Mouse (Mus musculus): ENCODE data around the gene Cbs.
"Not testable (repeated sequence)": the region's sequence is repeated elsewhere in the genome, so short reads cannot be mapped to it uniquely, and the experiment has no call there.

The Cbs gene

GRCm38 (mm10) chr17:31646199-31647002, 9.4 kb upstream of the Cbs start:
- no peak for ATAC-seq (ENCODE audit: insufficient number of reproducible peaks, low FRiP score, low TSS enrichment)

DNA sequence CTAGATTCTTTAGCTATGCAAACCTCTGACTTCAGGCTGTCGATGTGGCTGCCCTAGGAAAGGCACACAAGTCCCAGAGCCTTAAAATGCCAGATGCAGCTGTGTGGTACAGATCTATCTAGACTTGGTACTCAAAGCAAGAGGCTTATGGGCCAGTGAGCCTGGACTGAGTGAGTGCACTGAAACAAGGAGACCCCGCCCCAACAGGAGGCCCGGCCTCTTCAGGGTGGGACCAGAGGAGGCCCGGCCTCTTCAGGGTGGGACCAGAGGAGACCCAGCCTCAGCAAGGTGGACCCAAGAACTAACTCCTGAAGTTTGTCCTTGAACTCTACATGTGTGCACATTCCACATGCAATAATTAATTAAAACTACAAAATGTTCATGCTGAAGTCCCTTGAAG, 5.9 kb upstream of the Cbs start:
- no peak for ATAC-seq (ENCODE audit: insufficient number of reproducible peaks, low FRiP score, low TSS enrichment)

DNA sequence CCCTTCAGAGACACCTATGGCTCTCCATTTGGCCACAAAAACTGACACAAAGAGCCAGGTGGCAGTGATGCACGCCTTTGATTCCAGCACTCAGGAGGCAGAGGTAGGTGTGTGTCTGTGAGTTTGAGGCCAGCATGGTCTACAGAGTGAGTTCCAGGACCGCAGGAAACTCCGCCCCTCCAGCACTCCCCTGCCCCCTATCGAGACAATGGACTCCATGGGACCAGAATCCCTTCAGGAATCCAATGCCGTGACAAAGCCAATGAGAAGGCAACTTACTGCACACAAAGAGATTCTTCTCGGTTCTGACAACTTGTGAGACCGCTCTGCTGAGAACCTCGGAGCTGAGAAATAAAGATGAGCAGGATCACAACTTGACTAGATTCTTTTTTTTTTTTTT, 5.3 kb upstream of the Cbs start:
- ATAC-seq (ENCODE audit: insufficient number of reproducible peaks, low FRiP score, low TSS enrichment), result no peak

GRCm38 (mm10) chr17:31639651-31640050, 2.6 kb upstream of the Cbs start:
- no peak for ATAC-seq (ENCODE audit: insufficient number of reproducible peaks, low FRiP score, low TSS enrichment)

DNA sequence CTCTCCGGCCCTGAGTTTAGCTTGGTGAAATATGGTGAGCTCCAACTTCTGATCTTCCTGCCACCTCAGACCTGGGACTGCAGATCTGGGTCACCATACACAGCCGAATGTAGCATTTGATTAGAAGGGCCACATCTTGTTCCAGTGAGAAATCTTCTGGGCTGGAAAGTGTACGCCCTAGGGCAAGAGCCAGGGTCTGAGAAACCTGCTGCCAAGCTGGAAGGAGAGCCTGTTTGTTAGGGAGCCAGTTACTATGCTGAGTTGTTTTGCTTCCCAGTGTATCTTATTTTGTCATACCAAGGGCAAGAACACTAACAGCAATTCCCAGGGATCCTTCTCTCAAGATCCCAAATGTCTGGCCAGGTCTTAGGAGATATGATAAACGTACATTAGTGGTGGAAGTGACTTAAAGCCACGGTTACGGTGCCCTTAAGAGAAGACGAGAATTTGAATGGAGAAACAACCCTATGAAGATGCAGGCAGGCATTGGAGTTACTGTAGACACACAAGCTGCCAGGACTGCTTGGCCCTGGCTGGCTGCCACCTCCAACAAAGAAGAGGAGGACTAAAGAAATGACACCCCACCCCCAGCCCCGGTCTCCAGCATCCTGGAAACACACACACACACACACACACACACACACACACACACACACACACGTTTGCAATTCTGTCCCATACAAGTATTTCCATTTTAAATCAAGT, 980 bp upstream of the Cbs start:
- no peak for ATAC-seq (ENCODE audit: insufficient number of reproducible peaks, low FRiP score, low TSS enrichment)

DNA sequence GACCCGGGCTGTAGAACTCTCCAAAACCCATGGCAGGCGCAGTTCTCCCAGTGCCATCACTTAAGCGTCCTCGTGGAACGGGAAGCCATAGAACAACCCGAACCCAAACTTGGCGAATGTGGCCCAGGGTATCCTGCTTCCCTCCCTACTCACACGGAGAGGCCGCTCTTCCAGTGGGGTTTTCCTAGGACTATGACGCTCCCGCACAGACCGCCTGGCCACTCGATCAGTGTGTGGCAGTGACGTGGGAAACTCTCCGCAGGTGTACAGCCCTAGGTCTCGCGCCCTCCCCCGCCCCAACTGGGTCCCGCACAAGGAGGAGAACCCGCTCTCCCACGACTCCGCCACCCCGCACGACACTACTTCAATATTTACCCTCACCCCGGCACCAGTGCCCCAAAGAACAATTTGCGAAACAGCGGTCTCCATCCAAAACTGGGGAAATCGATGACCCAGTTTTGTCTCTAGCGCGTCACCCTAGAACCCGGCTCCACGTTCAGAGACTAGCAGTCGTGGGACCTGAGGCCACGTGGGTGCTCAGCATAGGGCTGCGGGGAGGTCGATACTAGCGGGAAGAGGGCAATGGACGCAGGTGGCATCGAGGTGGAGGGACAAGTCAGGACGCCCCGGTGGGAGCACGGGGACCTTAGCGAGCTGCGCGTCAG, 629 bp downstream of the Cbs start:
- no peak for ATAC-seq (ENCODE audit: insufficient number of reproducible peaks, low FRiP score, low TSS enrichment)

- no peak for ATAC-seq (ENCODE audit: insufficient number of reproducible peaks, low FRiP score, low TSS enrichment)
Observed at GRCm38 (mm10) chr17:31635781-31636180, 1.3 kb downstream of the Cbs start.

DNA sequence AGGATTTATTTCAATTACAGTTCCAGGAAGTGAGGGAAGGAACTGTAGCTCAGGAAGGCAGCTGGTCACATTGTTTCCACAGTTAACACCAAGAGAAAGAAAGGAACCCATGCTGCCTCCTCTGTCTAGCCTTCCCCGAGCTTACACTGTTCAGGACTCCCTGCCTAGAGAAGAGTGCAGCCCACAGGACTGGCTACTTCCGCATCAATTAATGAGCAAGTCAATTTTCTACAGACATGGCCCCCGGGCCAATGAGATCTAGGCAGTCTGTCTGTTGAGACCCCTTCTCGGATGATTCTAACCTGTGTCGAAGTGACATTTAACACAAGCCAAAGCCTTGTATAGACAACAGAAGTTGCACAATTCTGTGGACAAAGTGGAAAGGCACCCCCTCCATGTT, 2.1 kb downstream of the Cbs start:
- ATAC-seq (ENCODE audit: insufficient number of reproducible peaks, low FRiP score, low TSS enrichment), result no peak

DNA sequence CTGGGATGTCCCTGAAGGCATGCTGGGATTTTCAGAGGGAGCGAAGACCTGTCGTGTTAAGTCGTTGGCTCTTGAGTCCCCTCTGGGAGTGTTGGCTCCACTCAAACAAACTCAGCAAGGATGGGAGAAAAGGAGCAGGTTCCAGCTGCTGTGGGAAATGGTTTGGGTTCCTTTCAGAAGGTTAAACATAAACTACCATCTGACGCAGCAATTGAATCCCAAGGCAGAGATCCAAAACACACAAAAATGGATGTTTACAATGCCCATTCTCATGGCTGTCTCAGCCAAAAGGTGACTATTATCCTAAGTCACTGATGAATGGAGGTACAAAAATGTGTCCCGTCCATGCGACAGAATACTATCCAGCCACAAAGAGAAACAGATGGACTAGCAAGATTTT, 4.0 kb downstream of the Cbs start:
- no peak for ATAC-seq (ENCODE audit: insufficient number of reproducible peaks, low FRiP score, low TSS enrichment)

DNA sequence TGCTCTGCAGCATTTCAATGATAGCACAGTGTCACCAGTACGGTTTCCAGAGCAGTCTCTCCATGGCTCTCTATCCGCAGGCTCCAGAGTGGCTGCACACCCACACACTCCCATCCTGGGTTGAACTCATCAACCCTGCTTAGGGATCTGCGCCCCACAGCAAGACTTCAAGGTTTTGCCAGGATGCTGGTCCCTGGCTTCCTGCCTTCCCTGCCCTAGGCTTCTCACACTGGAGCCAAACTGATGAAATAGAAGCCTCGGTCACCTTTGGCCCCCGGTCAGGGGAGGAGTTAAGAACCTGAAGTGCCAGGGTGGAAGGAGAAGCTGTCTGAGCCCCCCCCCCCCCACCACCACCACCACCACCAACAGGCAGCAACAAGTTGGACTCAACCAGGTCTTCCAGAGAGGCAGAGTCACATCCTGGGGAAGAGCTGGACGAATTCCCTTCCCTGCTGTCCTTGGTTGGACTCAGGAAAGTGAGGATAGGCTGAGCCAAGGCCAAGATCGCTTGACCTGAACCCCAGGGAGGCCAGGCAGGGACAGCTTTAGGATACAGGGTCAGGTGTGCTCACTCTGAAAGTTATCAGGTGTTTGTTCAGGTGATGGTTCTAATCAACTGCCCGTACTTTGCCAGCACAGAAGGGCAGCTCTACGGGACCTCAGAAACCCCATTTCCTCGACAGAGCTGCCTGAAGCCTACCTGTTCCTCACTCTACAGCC, 5.8 kb downstream of the Cbs start:
- no peak; the same call in 1 of the 2 replicates for ATAC-seq (ENCODE audit: insufficient number of reproducible peaks, low FRiP score, low TSS enrichment)

DNA sequence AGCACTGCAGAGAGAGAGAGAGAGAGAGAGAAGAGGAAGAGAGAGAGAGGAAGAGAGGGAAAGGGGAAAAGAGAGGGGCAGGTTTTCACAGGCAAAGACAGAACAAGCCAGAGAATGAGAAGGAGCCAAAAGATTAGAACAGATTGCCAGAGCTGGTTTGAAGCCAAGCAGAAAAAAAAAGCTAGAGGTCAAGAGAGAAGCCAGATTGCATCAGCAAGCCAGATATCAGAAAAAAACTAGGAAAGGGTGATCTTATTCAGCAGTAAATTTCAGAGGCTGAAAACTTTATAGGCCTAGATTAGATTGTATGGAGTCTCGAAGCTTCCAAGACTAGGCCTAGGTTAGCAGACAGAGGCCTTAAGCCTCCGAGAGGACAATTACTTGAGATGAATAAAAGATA, 9.1 kb downstream of the Cbs start:
- ATAC-seq (ENCODE audit: insufficient number of reproducible peaks, low FRiP score, low TSS enrichment), result no peak

DNA sequence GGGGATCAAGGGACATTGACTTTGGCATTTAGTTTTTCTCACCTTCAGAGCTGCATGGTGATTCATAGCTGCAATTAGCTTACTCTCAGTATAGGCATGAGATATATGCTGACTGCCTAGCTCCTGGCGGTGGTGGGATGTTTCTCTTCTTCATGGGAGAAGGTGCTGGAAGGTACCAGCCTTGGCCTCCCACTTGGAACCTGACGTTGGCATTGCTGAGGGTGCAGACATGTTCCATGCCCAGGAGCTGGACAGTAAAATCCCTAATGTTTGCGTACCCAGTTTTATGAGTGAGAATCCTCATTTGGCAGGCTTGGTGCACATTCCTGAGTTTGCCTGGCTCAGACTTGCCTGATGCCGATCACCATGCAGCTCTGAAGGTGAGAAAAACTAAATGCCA, 13.9 kb downstream of the Cbs start:
- ATAC-seq (ENCODE audit: insufficient number of reproducible peaks, low FRiP score, low TSS enrichment), result no peak

DNA sequence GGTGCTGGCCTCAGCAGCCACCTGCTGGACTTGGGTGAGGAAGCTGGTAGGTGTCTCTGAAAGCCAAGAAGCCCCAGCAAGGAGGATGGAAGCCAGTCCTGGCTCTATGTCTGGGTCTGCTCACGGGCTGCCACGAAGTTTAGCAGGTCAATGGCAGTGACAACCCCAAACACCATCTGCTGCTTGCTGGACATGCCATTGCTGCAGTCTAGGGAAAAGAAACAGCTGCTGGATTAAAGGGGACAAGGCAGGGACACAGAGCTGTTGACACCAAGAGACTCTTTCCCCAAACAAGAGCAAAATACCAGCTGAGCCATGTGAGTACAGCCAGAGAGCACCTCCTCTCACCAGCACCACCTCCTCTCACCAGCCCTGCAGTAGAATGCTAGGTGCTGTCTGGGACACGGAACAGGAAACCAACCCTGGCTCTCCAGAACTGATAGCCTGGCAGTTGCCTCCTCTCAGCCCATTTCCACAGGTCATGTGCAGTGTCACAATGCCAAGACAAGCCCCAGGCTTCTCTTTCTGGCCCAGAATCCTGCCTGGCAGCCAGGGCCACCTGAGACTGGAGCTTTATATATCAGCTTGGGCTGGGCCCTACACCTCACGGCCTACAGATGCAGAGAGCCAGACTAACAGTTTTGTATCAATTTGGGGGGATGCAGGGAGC, 23.8 kb downstream of the Cbs start:
- no peak for ATAC-seq (ENCODE audit: insufficient number of reproducible peaks, low FRiP score, low TSS enrichment)

- no peak for ATAC-seq (ENCODE audit: insufficient number of reproducible peaks, low FRiP score, low TSS enrichment)
Observed at GRCm38 (mm10) chr17:31609895-31610294, 27.1 kb downstream of the Cbs start.

DNA sequence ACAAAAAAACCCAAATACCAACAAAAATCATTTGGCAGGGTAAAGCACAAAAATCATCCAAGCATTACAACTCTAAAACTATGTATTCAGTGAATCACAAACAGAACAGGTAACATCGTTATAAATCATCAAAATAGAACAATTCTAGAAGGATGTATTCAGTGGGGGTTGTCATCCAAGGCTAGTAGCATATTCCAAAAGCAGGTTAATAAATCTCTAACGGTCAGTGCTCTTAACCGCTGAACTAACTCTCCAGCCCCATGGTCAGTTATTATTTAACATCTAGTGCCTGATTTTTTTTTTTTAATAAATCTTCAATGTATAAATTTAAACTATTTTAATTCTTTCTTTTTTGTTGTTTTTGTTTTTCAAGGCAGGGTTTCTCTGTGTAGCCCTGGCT, 27.9 kb downstream of the Cbs start:
- ATAC-seq (ENCODE audit: insufficient number of reproducible peaks, low FRiP score, low TSS enrichment), result not testable (repeated sequence)

DNA sequence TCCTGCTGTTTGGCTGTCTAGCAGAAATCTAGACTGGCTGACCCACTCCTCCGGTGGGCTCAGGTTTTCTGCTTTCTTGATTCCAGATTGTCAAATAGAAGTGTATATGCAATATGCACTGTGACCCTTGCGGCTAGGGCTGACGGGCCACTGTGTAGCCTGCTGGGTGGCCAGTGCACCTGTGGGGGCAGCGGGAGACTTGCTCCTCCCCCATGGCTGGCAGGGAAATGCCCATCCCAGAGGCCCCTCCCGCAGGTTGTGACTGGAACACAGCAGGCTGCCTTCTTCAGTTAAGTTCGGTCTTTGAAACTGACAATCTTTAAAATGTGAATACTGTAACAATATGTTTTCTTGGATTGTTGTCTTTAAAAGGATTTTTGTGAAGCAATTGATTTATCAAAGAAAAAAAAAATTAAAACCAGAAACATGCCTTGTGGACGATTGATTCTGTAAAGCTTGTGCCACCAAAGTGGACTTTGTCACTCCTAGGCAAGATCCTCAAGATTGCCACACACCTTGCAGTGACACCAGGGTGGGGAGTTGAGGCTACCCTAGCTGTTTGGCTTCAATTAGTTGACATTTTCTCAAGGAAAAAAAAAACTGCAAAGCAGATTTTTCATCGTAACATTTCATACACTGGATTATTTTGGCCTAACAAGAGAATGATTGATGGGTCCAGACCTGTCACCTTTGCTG, 29.6 kb downstream of the Cbs start:
- no peak for ATAC-seq (ENCODE audit: insufficient number of reproducible peaks, low FRiP score, low TSS enrichment)

DNA sequence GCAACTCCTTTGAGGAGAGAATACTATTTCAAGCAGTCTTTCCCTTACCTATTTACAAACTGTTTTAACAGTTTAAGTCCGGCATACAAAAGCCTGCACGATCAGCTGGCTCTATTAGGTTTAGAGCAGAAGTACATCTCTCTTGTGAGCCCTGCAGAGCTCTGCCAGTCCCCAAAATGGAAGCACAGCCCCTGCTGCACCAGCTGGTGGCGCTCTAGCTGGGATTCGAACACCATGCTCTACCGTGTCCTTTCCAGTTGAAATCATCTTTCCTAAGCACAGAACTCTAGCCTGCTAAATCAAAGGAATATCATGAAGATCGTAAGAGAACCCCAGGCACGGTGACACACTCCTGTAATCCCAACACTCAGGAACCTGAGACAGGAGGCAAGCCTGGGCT, 30.6 kb downstream of the Cbs start:
- ATAC-seq (ENCODE audit: insufficient number of reproducible peaks, low FRiP score, low TSS enrichment), result no peak

DNA sequence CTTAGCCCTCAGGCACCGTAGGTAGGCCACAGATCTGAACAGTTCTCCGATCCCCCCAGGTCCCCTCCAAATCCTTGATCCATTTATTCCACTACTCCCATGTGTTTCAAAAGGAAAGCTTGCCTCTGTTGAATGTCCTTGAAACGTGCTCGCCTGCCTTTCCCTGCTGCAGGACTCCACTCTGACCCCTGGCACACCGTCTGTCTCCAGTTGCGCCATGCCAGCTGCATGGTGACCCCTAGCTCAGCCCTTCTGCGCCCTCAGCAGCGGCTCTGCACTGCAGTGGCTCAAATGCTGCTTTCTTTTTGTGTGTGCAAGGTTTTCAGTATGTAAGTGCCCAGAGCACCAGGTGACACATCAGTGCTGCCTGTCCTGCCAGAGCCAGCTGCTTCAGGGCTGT, 38.4 kb downstream of the Cbs start:
- no peak for ATAC-seq (ENCODE audit: insufficient number of reproducible peaks, low FRiP score, low TSS enrichment)

DNA sequence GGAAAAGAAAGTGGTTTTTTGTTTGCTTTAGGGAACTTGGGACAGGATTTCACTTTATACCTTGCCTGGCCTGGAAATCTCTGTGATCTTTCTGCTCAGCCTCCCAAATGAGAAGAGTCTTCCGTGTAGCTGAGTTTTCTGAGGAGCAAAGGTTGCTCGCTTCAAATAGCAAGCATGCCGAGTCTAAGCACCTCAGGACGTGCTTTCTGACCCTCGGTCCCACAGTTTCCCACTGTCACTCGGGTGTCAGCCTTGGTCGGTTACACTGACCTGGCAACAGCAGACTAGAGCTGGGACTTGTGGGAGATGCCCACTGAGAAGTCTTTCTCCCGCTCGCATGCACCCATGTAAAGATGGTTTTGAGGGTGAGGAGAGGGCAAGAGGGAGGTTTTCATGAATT, 39.1 kb downstream of the Cbs start:
- no peak for ATAC-seq (ENCODE audit: insufficient number of reproducible peaks, low FRiP score, low TSS enrichment)

- no peak for ATAC-seq (ENCODE audit: insufficient number of reproducible peaks, low FRiP score, low TSS enrichment)
Observed at GRCm38 (mm10) chr17:31595077-31595476, 42.0 kb downstream of the Cbs start.

All from cerebellum, adult (tissue).